Mouse (Mus musculus) ES-Bruce4 (cell line): ENCODE measurements around the gene Vps9d1.

Experiments
- CTCF ChIP-seq: IDR thresholded peaks from one replicate; pipeline ENCODE4 v1.8.1; 2011; ENCODE audit warnings: low read depth, low read length
- EP300 ChIP-seq: IDR thresholded peaks from 2 replicates; pipeline ENCODE4 v1.6.1; 2011; ENCODE audit warnings: low read depth, low read length; ENCODE audit not compliant: insufficient read depth
- POLR2A ChIP-seq: IDR thresholded peaks from one replicate; pipeline ENCODE4 v1.8.1; 2011; ENCODE audit warnings: low read length; ENCODE audit not compliant: insufficient read depth

DNA sequence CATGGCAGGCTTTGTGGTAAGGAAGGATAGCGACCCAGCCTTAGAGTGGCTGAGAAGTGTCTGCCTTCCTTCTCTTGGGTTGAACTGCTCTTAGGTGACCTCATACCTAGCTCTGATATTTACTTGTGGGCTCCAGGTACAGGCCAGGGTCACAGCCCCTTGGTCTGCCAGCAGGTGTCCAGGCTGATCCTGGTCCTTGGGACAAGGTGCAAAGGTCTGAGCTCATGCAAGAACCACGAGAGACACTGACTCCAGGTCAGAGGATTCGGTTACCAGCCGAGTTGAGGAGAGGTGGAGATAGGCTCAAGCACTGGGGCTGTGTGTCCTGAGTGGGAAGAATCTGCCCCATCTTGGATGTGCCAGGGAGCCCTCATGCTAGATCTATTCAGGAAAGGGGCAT, 9.8 kb downstream of the Vps9d1 start:
- TF ChIP-seq POLR2A (no peak), CTCF (no peak), EP300 (no peak)
